Mouse (Mus musculus) urinary bladder, postnatal 14 days (tissue): ENCODE results near the gene Chid1.
"Not testable (repeated sequence)": the region's sequence is repeated elsewhere in the genome, so short reads cannot be mapped to it uniquely, and the experiment has no call there.

ENCODE experiments used
- DNase-seq: peaks from one replicate; pipeline ENCODE4 v3.0.0; 2021; ENCODE audit warnings: low spot score

Gene Chid1

DNA sequence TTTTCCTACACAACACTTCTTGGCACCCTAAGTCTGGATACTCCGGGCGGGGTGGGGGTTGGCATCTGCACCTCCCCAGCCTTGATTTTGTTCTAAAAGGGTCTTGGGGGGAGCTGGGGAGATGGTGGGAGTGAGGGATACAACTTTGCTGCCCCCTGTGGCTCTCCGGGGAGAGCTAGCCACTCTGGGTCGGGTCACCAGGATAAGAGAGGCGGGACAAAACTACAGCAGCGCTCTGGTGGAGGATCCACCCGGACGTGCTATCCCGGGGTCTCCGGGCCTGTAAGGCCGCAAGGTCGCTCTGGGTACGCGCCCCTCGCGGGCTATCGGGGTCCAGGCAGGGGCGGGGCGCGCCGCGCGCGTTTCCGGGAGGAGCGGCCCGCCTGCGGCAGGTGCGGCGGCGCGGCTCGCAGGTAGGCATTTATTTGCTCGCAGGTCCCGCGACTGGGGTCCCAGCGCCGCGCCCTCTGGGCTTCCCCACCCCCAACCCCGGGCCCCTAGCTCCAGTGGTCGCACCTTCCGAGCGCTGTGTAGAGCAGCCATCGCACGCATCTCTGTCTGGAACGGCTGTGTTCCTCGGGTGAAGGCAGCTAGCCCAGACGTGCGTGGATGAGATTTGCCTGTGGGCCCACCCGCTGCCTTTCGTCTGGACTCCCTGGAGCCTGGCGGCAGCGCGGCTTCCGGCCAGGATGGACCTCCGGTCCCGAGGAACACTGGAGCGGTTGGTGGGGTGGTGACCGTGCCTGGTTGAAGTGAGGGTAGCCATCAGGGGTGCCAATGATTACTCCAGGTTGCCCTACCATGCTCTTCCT lies 77.9 kb downstream of the Chid1 start:
- no peak for DNase-seq

DNA sequence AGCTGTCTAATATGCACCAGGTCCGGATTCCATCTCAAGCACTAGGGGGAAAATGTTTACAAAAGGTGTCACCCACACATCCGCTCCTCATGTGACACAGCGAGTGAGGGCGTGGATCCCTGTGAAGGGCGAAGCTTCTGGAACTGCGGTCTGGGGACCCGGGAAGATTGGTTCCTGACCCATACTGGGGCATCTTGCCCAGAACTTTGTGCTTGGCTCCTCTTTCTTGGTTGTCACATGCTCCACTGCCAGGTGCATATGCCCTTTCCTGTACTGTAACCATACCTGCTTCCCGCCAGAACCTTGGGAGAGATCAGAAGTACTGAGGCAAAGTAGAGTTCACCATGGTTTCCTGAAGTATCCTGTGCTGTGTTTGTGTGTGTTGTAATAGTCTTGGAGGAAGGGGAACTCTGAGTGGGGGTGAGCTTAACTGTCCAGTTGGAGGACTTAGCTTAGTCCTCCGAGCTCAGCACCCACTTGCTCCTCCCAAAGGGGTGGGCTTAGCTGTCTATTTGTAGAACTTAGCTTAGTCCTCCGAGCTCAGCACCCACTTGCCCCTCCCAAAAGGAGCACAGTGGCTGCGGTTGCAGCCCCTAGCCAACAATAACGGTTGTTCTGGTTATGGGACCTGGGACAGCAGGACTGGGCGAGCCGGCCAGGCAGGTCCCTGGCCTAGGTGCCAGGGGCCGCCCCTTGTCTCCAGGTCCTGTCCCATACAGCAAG lies 79.1 kb downstream of the Chid1 start, which contains the start of gene Cracr2b:
Gene Cracr2b (plus strand): TSS at position 704 of the 723 bp plus-strand sequence.
- DNase-seq = no peak

DNA sequence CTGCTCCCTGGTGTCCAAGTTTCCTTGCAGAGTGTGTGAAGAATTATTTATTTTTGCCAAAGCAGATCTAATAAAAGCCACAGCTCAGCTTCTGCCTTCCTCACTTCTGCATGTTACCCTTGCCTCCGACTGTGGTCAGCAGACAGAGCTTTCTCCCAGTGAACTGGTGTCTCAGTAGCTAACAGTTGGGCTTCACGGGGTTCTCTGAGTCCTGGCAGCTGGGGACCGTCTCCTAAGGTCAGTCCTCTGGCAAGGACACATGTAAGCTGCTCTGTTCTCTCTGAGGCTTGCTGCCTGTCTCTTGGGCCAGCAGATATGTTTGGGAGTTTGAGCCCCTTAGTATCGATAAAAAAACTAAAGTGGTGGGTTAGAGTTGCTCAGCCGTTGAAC lies 79.7 kb downstream of the Chid1 start:
- DNase-seq = no peak

DNA sequence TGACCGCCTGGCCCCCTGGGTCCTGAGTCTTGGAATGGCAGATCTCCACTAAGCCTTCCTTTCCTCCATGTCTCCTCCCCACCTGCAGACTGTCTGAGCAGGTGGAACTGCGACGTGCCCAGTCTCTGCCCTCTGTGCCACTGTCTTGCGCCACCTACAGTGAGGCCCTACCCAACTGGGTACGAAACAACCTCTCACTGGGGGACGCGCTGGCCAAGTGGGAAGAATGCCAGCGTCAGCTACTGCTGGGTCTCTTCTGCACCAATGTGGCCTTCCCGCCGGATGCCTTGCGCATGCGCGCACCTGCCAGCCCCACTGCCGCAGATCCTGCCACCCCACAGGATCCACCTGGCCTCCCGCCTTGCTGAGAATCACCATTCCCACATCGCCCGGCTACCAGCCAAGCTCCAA lies 80.4 kb downstream of the Chid1 start:
- DNase-seq = no peak

DNA sequence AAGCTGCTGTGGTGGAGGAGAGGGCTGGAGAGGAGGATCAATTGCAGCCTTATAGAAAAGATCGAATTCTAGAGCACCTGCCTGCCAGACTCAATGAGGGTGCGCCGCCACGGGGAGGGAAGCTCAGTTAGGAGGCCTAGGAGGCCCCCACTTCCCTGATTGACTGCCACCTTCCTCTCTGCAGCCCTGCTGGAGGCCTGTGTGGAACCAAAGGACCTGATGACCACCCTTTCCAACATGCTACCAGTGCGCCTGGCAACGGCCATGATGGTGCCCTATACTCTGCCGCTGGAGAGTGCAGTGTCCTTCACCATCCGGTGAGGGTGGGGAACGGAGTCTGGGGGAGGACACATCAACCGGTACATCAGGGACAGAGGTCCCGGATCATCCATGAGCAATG lies 81.0 kb downstream of the Chid1 start:
- DNase-seq = no peak

DNA sequence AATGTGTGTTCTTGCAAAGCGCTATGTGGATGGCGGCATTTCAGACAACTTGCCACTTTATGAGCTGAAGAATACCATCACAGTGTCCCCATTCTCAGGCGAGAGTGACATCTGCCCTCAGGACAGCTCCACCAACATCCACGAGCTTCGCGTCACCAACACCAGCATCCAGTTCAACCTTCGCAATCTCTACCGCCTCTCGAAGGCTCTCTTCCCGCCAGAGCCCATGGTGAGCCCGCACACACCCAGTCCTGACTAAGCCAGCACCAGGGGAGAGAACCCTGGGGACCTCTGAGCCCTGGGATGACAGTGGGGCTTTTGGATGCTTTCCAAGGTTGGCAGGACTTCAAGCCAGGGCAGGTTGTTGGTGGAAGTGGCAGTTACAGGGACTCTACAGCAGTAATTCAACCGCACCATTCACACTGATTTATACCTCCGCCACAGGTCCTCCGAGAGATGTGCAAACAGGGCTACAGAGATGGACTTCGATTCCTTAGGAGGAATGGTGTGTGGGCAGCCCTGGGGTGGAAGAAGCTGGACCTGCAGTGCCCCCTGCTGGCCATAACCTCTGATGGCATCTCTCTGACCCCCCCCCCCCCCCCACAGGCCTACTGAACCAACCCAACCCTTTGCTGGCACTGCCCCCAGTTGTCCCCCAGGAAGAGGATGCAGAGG lies 81.5 kb downstream of the Chid1 start:
- DNase-seq = no peak

DNA sequence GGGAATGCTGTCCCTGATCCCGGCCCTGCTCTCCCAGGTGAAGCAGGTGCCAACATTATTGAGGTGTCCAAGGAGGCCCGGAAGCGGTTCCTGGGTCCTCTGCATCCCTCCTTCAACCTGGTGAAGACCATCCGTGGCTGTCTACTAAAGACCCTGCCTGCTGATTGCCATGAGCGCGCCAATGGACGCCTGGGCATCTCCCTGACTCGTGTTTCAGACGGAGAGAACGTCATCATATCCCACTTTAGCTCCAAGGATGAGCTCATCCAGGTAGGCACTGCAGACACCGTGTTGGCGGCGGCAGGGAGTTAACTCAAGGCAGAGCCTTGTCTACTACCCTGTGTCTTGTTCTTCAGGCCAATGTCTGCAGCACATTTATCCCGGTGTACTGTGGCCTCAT lies 82.4 kb downstream of the Chid1 start:
- DNase-seq = no peak

DNA sequence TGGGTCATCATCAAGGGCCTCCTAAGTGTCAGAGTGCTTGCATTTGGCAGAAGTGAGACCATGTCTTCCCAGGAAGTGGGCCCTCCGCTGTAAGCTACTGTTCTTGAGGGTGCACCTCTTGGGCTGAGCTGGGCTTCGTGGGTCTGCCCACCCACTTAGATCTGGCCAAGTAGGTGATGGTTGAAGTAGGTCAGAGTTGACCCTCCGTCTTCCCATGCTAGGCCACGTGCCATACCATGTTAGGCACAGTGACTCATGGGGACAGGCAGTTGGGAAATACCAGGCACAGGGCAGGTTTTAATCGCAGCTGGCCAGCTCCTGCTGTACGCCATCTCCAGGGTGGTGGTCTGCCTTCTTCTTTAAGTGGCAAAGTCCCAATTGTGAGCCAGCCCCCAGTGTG lies 82.9 kb downstream of the Chid1 start:
- peak; percentile 65 for DNase-seq

DNA sequence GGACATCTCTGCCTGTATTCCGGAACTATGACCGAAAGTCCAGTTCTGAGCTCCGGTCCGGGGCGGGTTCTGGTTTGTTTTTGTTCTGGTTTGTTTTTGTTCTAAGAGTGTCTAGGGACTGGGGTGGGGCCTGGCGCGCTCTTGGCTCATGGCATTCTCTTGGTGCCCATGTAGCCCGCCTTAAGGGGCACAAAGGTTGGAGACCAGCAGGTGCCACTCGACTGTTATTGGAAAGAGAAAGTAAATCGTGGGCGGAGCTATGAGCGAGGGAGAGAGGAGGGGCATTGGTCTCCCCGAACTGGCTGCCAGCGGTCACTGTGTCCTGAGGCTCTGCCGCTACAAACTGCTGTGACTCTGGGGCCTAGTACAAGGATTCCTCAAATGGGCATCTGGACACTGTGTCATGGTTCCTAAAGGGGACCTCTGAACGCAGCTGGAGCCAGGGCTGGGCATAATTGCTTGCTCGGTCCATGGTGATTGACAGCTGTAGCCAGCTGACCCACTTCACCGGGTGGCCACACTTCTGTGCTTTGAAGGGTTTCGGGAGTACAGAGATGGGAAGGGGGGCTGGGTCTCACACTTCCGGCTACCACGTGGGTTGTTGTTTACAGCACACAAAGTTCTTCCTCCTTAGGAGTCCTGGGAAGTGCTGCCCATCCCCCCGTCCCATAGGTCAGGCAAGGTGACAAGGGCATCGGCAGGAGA lies 83.9 kb downstream of the Chid1 start:
- DNase-seq = peak; percentile 79

DNA sequence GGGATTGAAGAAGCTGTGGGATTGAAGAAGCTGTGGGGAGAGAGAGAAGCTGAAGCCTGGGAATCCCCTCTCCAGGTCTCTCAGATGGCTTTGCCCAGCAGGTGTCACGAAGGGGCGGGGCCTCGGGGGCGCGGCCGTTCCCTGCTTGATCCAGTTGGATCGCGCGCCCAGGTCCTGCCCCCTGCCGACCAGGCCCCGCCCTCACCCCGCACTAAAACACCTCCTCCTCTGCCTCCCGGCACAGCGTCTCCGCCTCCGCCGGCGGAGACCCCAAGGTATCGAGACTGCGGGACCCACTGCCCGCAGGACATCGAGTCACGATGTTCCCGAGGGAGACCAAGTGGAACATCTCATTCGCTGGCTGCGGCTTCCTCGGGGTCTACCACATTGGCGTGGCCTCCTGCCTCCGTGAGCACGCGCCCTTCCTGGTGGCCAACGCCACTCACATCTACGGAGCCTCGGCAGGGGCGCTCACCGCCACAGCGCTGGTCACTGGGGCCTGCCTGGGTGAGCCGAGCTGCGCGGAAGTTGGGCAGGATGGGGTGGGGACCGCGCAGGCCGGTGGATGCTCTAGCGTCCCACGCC lies 84.6 kb downstream of the Chid1 start, which contains the start of gene Pnpla2:
Gene Pnpla2 (plus strand): TSS at position 232 of the 585 bp plus-strand sequence.
- DNase-seq = peak; percentile 97

DNA sequence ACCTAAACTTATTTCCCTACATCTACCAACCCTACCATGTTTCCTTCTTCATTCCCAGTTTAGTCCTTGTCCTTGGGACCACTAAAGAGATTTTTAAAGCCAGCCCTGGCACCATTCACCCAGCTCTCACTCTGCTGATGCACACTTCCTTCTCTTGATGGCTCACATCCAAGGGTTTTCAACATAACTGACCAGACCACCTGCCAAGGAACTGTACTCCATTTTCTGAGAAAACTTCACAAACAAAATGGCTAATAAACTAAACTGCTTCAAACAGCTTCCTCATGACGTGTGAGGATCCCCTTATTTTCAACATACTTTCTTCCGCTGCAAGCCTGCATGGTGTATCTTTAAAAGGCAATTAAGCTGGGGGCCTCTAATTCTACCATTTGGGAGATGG lies 86.0 kb downstream of the Chid1 start:
- no peak for DNase-seq

DNA sequence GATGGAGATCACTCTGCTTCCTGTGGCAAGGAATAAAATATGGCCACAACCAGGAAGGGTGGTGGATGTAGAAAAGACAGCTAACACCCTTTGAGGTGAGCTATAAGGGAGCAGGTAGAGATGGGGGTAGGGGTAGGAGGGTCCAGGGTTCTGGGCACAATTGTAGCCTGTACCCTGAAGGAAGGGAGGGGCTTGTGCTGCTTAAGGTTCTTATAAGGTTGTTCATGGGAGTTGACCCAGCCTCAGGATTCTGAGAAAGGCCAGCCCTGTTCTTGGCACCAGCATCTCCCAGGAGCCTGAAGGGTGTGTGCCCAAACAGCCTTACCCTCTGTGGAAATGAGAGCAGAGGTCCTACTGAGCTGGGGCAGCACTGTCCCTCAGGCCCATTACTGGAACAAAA lies 87.7 kb downstream of the Chid1 start:
- no peak for DNase-seq

DNA sequence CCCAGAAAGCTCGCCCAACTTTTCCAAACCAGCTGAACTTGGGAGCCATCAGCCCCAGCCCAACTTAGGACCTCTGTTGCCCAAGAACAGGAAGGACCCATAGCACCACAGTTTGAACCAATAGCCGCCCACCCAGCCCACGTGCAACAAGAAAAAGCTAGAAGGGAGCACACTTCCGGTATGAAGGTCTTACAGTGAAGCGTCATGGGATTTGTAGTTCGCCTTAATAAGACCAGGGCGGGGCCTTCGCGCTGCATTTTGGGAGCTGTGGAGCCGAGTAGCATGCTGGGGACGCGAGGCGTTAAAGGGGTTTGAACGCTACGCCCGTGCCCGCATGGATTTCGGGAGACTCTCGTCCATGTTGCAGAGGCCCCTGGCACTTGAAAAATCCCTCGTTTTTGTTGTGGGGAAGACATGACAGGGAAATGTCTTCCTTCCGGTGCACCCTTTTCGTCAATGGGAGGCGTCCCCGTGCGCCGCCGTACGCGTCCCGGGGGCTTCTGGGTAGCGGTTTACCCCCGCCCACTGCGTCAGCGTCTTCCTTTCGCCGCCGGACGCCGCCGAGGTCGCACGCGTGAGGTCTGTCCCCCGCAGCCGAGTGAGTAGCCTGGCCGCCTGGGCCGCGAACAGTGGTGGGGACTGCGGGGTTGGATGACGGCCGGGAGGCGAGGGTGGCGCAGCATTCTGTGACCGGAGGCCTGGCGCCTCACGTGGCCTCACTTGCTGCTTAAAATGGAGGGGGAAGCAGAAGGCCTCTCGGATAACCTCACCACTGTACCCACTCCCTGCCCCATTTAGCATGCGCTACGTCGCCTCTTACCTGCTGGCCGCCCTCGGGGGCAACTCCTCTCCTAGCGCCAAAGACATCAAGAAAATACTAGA lies 92.3 kb downstream of the Chid1 start, which contains the start of gene Rplp2:
Gene Rplp2 (plus strand): TSS at position 261 of the 882 bp plus-strand sequence.
- peak; percentile 94 for DNase-seq

DNA sequence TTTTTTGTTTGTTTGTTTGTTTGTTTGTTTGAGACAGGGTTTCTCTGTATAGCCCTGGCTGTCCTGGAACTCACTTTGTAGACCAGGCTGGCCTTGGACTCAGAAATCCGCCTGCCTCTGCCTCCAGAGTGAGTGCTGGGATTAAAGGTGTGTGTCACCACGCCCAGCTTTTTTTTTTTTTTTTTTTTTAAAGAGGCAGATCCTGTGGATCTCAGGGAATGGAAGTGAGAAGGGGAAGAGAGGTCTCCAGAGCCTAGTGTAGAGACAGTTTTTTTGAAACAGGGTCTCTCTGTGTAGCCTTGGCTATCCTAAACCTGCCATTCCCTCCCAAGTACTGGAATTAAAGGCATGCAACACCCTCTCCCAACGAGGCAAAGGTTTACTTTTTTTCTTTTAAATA lies 93.3 kb downstream of the Chid1 start:
- DNase-seq = not testable (repeated sequence)

DNA sequence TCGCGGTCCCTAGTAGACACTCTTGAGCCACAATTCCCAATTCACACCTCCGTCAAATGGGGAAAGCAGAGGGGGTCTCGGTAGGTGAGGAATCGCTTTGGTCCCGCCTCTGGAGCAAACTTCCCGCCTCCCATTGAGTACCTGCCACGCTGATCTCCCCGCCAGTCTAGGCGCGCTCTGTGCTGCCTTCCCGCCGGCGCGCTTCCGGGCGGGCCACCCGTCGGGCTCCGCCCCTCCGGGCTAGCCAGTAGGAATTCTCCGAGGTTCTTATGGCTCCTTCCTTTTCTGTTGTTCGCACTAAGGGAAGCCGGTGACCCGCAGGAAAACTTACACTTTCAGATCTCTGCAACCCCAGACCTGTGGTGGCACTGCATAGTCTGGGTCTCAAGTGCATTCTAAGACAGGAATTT lies 95.8 kb downstream of the Chid1 start, which contains the start of gene Pidd1:
Gene Pidd1 (minus strand): TSS at position 198 of the 410 bp plus-strand sequence.
- peak; percentile 72 for DNase-seq
